Mouse (Mus musculus) telencephalon, adult 2 months (tissue): Measurements from ENCODE around the gene Kcnb1.

Source experiments
- DNase-seq: peaks from one replicate; pipeline ENCODE4 v3.0.0-alpha.2; 2011; ENCODE audit warnings: low read depth, low spot score

Gene Kcnb1

GRCm38 (mm10) chr2:167190076-167190399 lies at the start of gene Kcnb1:
Gene Kcnb1 (minus strand): TSS chr2:167190155.
- DNase-seq, result no peak

GRCm38 (mm10) chr2:167239262-167239661 lies 49.3 kb upstream of the Kcnb1 start:
- no peak for DNase-seq

GRCm38 (mm10) chr2:167237224-167237623 lies 47.3 kb upstream of the Kcnb1 start:
- DNase-seq, result no peak

GRCm38 (mm10) chr2:167236174-167236573 lies 46.2 kb upstream of the Kcnb1 start:
- no peak for DNase-seq

- no peak for DNase-seq
Observed at GRCm38 (mm10) chr2:167235338-167236018, 45.5 kb upstream of the Kcnb1 start.

GRCm38 (mm10) chr2:167233771-167234170 lies 43.8 kb upstream of the Kcnb1 start:
- DNase-seq, result no peak

GRCm38 (mm10) chr2:167233009-167233335 lies 43.0 kb upstream of the Kcnb1 start:
- DNase-seq, result no peak

- DNase-seq, result no peak
Observed at GRCm38 (mm10) chr2:167232132-167233008, 42.4 kb upstream of the Kcnb1 start.

- no peak for DNase-seq
Observed at GRCm38 (mm10) chr2:167230554-167230953, 40.6 kb upstream of the Kcnb1 start.

- DNase-seq, result no peak
Observed at GRCm38 (mm10) chr2:167224937-167225336, 35.0 kb upstream of the Kcnb1 start.

- no peak for DNase-seq
Observed at GRCm38 (mm10) chr2:167224194-167224593, 34.2 kb upstream of the Kcnb1 start.

GRCm38 (mm10) chr2:167222152-167222551 lies 32.2 kb upstream of the Kcnb1 start:
- peak; percentile 54 for DNase-seq

- DNase-seq, result no peak
Observed at GRCm38 (mm10) chr2:167221159-167221845, 31.3 kb upstream of the Kcnb1 start.

GRCm38 (mm10) chr2:167220736-167221135 lies 30.8 kb upstream of the Kcnb1 start:
- DNase-seq, result no peak

- peak; percentile 74 for DNase-seq
Observed at GRCm38 (mm10) chr2:167219154-167219775, 29.3 kb upstream of the Kcnb1 start.

GRCm38 (mm10) chr2:167213666-167214065 lies 23.7 kb upstream of the Kcnb1 start:
- no peak for DNase-seq

- no peak for DNase-seq
Observed at GRCm38 (mm10) chr2:167213076-167213475, 23.1 kb upstream of the Kcnb1 start.

GRCm38 (mm10) chr2:167212551-167212950 lies 22.6 kb upstream of the Kcnb1 start:
- DNase-seq, result no peak

GRCm38 (mm10) chr2:167212089-167212488 lies 22.1 kb upstream of the Kcnb1 start:
- DNase-seq, result no peak

GRCm38 (mm10) chr2:167209900-167210299 lies 19.9 kb upstream of the Kcnb1 start:
- no peak for DNase-seq

- DNase-seq, result no peak
Observed at GRCm38 (mm10) chr2:167208984-167209383, 19.0 kb upstream of the Kcnb1 start.
